Mouse (Mus musculus) heart, embryonic 10.5 days (tissue): ENCODE data around the gene Syp. TPM values are rescaled to one million over a fixed set of nuclear protein-coding genes. Genes with fewer than 3 reads are reported as not detected.
A peak's percentile ranks its signal among the peaks of the same experiment; 100 is the strongest.

Experiments
- DNase-seq: peaks from one replicate; pipeline ENCODE4 v3.0.0-alpha.2; 2017; ENCODE audit warnings: low spot score
- H3K27ac ChIP-seq: fragments of 300-500 bp; sonication (generic); 2 replicates; pipeline ENCODE4 v1.5.1; 2016; ENCODE audit warnings: mild to moderate bottlenecking
- H3K27me3 ChIP-seq: fragments of 300-500 bp; sonication (generic); 2 replicates; pipeline ENCODE4 v1.6.1; 2016; ENCODE audit warnings: mild to moderate bottlenecking; ENCODE audit not compliant: poor library complexity, insufficient read depth, severe bottlenecking
- H3K36me3 ChIP-seq: fragments of 300-500 bp; sonication (generic); 2 replicates; pipeline ENCODE4 v1.6.1; 2016; ENCODE audit warnings: mild to moderate bottlenecking, moderate library complexity
- H3K4me1 ChIP-seq: fragments of 300-500 bp; sonication (generic); 2 replicates; pipeline ENCODE4 v1.6.1; 2016; ENCODE audit warnings: mild to moderate bottlenecking
- H3K4me3 ChIP-seq: fragments of 300-500 bp; sonication (generic); 2 replicates; pipeline ENCODE4 v1.5.1; 2016; ENCODE audit warnings: mild to moderate bottlenecking, moderate library complexity
- H3K9me3 ChIP-seq: fragments of 300-500 bp; sonication (generic); 2 replicates; pipeline ENCODE4 v1.6.1; 2016; ENCODE audit warnings: mild to moderate bottlenecking, moderate library complexity
- WGBS: fragments of 180-500 bp; shearing (Covaris S2); methylation state at CpG from one replicate; pipeline ENCODE4 v1.1.7; 2016; 5-methylcytosine and 5-hydroxymethylcytosine counted together
- polyA plus RNA-seq: library from polyadenylated mRNA; unstranded; fragments of >200 nt; fragmentation: Nextera tagmentation; extraction: Ambion mirVana; gene quantifications from 2 replicates; pipeline ENCODE4 v1.2.1, GENCODE M21; 2016

The Syp gene
- polyA plus RNA-seq, 1 experiment from 2014 or later, result 1.1 TPM

- peak overlapping the region; percentile 67 for H3K4me3 ChIP-seq
- 45% methylated on average over 6 of the region's 6 CpGs for WGBS
- no peak for DNase-seq
- H3K4me1 ChIP-seq, result no peaks in the 10 kb centered on the region; the same call in 1 of the 2 replicates
- no peaks in the 10 kb centered on the region for H3K27me3 ChIP-seq
- H3K36me3 ChIP-seq, result peaks cover 14% of the 10 kb centered on the region; the same call in 1 of the 2 replicates
- no peaks in the 10 kb centered on the region for H3K9me3 ChIP-seq
- H3K27ac ChIP-seq, result no peak overlapping the region
Observed at GRCm38 (mm10) chrX:7696520-7696919, 58.2 kb downstream of the Syp start.

- Histone ChIP-seq H3K9me3 (no peaks in the 10 kb centered on the region), H3K27me3 (no peaks in the 10 kb centered on the region), H3K4me1 (no peaks in the 10 kb centered on the region; the same call in 1 of the 2 replicates), H3K27ac (peak within 1 kb of the TSS; percentile 78), H3K4me3 (peak within 1 kb of the TSS; percentile 67), H3K36me3 (peaks cover 14% of the 10 kb centered on the region; the same call in 1 of the 2 replicates)
- DNase-seq, result peak; percentile 94
- 11% methylated on average over 33 of the region's 33 CpGs for WGBS
Observed at GRCm38 (mm10) chrX:7696954-7697381, 58.7 kb downstream of the Syp start, which contains the start of gene Gpkow. Gene Gpkow, plus strand, starts transcription at chrX:7697131.

Other genes with a start within 250 kb of the Syp start
- gene Foxp3, start 64.8 kb upstream of the Syp start, polyA plus RNA-seq, result 0.10 TPM in 1 of 2 replicates, not detected in the other
- gene Ppp1r3f, start 64.2 kb upstream of the Syp start, polyA plus RNA-seq, result 2.1 and 2.5 TPM in 2 replicates
- gene Ccdc22, start 33.0 kb upstream of the Syp start, polyA plus RNA-seq, result 27.1 and 27.6 TPM in 2 replicates
- gene Cacna1f, start 31.4 kb upstream of the Syp start, polyA plus RNA-seq, result 0.03 TPM in 1 of 2 replicates, not detected in the other
- 6.7 and 8.0 TPM in 2 replicates for gene Prickle3, start 18.8 kb downstream of the Syp start, polyA plus RNA-seq
- gene Plp2, start 32.9 kb downstream of the Syp start, polyA plus RNA-seq, result 147 and 155 TPM in 2 replicates
- 0.05 and 0.06 TPM in 2 replicates for gene Magix, start 42.8 kb downstream of the Syp start, polyA plus RNA-seq
- 38.1 and 38.5 TPM in 2 replicates for gene Gpkow, start 58.7 kb downstream of the Syp start, polyA plus RNA-seq
- 21.0 and 21.5 TPM in 2 replicates for gene Wdr45, start 75.9 kb downstream of the Syp start, polyA plus RNA-seq
- gene Gm45208, start 83.8 kb downstream of the Syp start, polyA plus RNA-seq, result 0.39 TPM in 1 of 2 replicates, not detected in the other
- 47.7 and 61.2 TPM in 2 replicates for gene Praf2, start 90.0 kb downstream of the Syp start, polyA plus RNA-seq
- gene Ccdc120, start 112.4 kb downstream of the Syp start, polyA plus RNA-seq, result 8.6 and 11.7 TPM in 2 replicates
- gene Tfe3, start 124.1 kb downstream of the Syp start, polyA plus RNA-seq, result 22.7 and 23.2 TPM in 2 replicates
- gene Gripap1, start 151.3 kb downstream of the Syp start, polyA plus RNA-seq, result 35.4 and 37.6 TPM in 2 replicates
- 1.1 and 1.4 TPM in 2 replicates for gene Kcnd1, start 183.8 kb downstream of the Syp start, polyA plus RNA-seq
- gene Otud5, start 202.9 kb downstream of the Syp start, polyA plus RNA-seq, result 33.0 and 43.8 TPM in 2 replicates
- 7.0 and 7.8 TPM in 2 replicates for gene Pim2, start 239.8 kb downstream of the Syp start, polyA plus RNA-seq
- gene Slc35a2, start 245.6 kb downstream of the Syp start, polyA plus RNA-seq, result 32.2 and 33.5 TPM in 2 replicates